Mouse (Mus musculus): ENCODE data around the gene Itpkb. TPM values are rescaled to one million over a fixed set of nuclear protein-coding genes. Genes with fewer than 3 reads are reported as not detected.

Itpkb gene
- 10 to 100 TPM; 43.3 to 46.1 TPM for total RNA-seq (2021)
- long read RNA-seq, experiment 1, partial matches to known transcripts, result 7 of 9 reads
- long read RNA-seq, experiment 1, other reads (novel, unspliced or antisense), result 2 of 9 reads
- long read RNA-seq, experiment 2, full-length matches to known transcripts, result 2 of 16 reads
- long read RNA-seq, experiment 2, partial matches to known transcripts, result 5 of 16 reads
- long read RNA-seq, experiment 2, other reads (novel, unspliced or antisense), result 9 of 16 reads

GRCm38 (mm10) chr1:180330145-180330706, at the start of gene Itpkb:
TSS of gene Itpkb (plus strand) at chr1:180330485.
- peak; percentile 40 to 73 for DNase-seq (ENCODE audit: low spot score in 2 of 2)

DNA sequence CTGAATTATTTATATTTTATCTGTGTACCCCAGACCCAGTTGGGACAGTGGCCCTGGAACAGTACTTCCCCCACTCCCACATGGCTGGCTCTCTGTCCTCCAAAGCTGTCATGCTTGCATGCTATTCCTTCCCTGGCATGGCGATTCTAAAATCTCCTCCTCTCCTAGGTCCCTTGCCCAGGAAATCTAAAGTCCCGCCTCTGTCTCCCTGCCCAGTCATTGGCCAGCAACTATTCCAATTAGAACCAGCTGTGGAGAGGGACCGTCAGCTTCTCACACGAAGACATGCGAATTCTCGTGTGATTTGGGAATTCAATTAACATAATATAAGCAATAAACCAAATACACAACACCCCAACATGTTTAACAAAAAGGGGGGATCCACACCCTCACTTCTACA, 47.7 kb upstream of the Itpkb start:
- no peak for DNase-seq (ENCODE audit: low spot score in 2 of 2)

DNA sequence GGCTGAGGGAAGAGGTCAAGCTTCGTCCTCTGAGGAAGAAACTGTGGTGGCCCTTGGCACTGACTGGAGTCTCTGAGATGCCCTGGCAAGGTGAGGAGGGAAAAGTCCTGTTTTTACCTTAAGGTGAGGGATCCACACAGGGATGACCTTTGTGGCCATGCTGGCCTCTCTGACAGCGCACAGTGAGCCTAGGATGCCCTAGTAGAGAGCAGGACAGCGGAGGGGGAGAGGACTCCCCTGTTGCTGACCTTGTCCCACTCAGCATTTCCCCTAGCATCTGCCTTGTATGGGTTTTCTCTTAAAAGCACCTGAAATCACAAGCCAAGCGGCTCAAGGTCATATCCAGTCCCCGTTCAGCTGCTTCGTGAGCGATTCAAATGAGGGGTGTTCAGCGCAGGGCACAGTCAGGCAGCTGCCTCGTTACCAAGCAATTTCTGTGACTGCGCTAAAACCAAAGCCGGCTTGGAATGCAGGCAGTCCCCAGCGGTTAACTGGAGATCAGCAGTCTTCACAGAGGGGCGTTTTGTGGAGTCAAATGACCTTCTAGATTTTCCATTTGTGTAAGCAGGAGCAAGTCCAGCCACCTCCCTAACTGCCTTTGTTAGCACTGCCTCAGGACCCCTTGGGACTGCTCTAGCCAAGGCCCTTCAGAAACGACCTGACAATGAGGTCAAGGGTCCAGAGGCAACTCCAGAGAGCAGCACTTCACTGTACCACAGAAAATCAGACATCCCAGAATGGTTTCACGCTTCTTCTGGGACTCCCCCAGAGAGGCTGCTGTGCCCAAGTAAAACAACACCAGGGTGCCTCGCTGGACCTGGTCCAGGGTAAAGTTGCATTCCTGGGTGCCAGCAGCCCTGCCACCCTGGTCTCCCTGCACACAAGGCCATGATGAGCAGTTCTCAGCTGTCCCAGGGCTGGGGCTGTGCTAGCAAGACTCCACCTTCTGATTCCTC, 46.2 kb upstream of the Itpkb start:
- DNase-seq (ENCODE audit: low spot score in 2 of 2), result no peak

- peak; percentile 46 to 60 for DNase-seq (ENCODE audit: low spot score in 2 of 2)
Measured at GRCm38 (mm10) chr1:180286081-180286831, 44.0 kb upstream of the Itpkb start.

- DNase-seq (ENCODE audit: low spot score in 2 of 2), result no peak
Measured at GRCm38 (mm10) chr1:180288227-180288626, 42.1 kb upstream of the Itpkb start.

DNA sequence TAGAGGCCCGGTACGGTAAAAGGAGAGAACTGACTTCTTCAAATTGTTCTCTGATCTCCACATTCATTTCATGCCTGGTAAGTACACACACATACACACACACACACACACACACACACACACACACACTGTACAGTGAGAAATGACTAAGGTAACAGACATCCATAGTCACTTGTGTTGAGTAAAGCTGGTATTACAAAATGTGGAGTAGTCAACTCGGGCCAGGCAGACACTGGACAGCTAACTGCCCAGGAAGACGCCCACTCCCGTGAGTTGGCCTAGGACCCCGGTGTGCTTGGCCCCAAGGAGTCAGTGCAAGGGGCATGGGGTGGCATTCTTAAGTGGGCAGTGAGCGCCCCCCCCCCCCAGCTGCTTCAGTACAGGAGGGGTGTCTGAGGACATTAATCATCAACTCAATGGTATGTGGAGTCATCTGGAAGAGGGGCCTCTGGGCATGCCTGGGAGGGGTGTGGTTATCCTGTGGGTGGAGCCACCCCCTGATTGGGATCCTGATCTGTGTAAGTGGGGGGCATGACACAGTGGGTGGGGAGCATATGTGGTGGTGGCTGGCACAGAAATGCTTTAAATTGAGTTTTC, 41.3 kb upstream of the Itpkb start:
- DNase-seq (ENCODE audit: low spot score in 2 of 2), result no peak

DNA sequence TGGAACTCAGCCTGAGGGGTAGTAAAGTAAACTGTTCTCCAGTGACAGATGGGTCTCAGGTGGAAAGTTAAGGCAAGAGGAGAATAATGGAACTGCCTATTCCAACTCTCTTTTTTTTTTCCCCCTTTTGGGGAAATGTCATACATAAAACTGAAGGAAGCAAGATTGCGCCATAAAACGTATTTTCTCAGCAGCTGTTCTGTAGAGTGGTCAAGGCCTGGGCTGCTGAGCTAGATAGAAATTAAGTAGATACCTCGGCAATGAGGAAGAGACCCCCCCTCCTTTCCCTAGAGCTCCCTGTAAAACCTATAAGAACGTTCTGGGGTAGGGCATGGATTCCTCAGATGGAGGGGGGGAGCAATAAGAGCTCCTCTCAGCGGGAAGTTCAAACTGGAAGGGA, 40.5 kb upstream of the Itpkb start:
- DNase-seq (ENCODE audit: low spot score in 2 of 2), result no peak

- DNase-seq (ENCODE audit: low spot score in 2 of 2), result no peak
Measured at GRCm38 (mm10) chr1:180290358-180290757, 39.9 kb upstream of the Itpkb start.

GRCm38 (mm10) chr1:180296088-180296487, 34.2 kb upstream of the Itpkb start:
- DNase-seq (ENCODE audit: low spot score in 2 of 2), result no peak

GRCm38 (mm10) chr1:180299697-180300096, 30.6 kb upstream of the Itpkb start:
- no peak for DNase-seq (ENCODE audit: low spot score in 2 of 2)

DNA sequence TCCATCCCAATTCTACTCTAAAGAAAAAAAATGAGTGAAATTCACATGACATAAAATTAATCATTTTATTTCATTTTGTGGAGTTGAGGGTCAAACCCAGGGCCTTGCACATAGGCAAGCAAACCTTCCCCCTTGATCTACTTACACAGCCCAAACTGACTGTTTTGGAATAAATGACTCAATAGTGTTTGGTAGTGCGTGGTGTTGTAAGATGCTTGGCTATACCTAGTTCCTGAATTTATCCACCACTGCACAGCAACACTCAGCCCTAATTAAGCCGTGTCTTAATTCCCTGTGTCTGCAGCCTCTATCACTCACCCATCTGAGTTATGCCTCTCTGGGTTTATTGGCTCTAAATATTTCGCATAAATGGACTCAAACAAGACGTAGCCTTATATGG, 30.0 kb upstream of the Itpkb start:
- DNase-seq (ENCODE audit: low spot score in 2 of 2), result no peak

- no peak for DNase-seq (ENCODE audit: low spot score in 2 of 2)
Measured at GRCm38 (mm10) chr1:180300997-180301396, 29.3 kb upstream of the Itpkb start.

DNA sequence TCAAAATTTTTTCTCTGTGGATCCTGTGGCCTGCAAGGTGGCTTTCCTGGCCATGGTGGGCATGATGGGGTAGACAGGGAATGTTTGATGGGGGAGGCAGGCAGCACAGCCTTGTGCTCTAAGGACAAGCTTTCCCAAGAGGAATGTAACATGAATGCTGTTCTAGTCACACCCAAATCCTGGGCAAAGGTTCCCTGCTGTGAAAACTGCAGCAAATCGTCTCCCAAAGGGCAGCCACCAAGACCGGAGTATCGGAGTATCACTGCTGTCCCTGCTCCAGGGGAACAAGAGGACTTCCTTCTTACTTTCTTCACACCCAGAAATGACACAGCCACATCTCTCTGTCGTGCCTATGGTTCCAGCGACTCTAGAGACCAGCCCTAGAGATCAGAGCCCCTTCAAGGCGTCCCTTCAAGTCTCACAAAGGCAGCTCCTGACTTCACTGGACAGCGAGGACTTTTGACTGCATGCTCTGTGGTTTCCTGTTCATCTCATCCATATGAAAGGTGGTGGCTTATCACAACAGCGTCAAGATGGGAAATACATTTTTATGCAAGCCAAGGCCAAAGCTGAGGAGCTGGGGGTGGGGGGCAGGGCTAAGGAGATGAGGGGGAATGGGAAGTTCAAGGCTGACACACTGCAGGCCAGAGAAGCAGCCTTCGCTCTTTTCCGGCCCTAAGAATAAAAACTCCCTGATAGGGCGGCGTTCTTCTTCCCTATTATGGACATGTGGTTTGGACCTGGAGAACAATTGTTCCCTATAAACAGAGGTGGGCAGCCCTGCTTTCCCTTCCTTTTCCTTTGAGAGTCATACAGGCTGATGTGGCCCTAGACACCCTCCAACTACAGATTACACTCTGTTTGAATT, 27.8 kb upstream of the Itpkb start:
- no peak for DNase-seq (ENCODE audit: low spot score in 2 of 2)

GRCm38 (mm10) chr1:180303600-180303999, 26.7 kb upstream of the Itpkb start:
- DNase-seq (ENCODE audit: low spot score in 2 of 2), result no peak

DNA sequence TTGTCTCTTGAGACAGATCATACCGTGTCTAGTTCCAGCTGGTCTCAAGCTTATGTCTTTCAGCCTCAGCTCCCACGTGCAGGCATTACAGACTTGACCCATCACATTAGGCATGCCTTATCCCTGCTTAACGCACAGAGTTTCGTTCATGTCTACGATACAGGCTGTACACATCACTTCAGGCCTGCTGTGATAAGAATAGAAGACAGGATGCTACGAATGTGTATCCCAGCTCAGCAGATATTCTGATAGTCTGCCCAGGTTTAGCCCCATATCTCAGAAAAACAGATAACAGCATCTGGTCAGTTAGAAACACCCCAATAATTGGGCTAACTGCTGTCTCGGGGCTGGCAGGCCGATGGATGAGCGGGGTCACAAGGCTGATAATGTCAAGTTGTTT, 23.4 kb upstream of the Itpkb start:
- no peak for DNase-seq (ENCODE audit: low spot score in 2 of 2)

- no peak for DNase-seq (ENCODE audit: low spot score in 2 of 2)
Measured at GRCm38 (mm10) chr1:180307661-180308060, 22.6 kb upstream of the Itpkb start.

- no peak for DNase-seq (ENCODE audit: low spot score in 2 of 2)
Measured at GRCm38 (mm10) chr1:180308897-180309296, 21.4 kb upstream of the Itpkb start.

- no peak for DNase-seq (ENCODE audit: low spot score in 2 of 2)
Measured at GRCm38 (mm10) chr1:180312286-180312685, 18.0 kb upstream of the Itpkb start.

DNA sequence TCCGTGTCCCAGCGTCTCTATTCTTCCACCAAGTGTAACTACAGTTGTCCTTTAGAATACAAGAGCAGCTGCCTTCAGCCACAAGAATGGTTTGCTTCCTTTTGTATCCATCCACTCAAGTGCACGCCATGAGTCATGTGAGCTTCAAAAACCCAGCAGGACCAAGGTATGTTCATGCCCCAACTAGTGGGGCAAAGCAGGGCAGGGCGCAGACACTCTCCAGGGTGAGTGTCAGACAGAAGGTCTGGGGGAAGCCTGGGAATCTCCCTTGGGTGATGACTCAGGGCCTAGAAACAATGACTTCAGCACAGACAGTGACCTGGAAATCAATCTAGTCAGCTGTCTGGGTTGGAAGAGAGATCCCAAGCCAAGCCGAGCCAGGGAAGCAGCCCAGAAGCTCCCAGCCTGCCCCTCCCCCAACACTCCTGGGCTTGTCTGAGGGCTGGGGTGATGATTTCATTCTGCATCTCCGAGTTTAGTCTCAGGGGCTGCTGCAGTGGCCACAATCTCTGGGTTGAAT, 17.4 kb upstream of the Itpkb start:
- peak; percentile 69 to 81 for DNase-seq (ENCODE audit: low spot score in 2 of 2)
